Mouse (Mus musculus) gonadal fat pad, adult 2 months (tissue): ENCODE data around the gene Rras2. TPM values are rescaled to one million over a fixed set of nuclear protein-coding genes. Genes with fewer than 3 reads are reported as not detected.

ENCODE experiments used
- DNase-seq: peaks from one replicate; pipeline ENCODE4 v3.0.0-alpha.2; 2012; ENCODE audit warnings: low read depth
- polyA plus RNA-seq: library from polyadenylated mRNA; depleted of rRNA; stranded (reverse); fragments of >200 nt; gene quantifications from 2 replicates; pipeline ENCODE4 v1.2.3, GENCODE M21; 2012

The Rras2 gene
- polyA plus RNA-seq, 1 experiment, result 16.2 TPM

DNA sequence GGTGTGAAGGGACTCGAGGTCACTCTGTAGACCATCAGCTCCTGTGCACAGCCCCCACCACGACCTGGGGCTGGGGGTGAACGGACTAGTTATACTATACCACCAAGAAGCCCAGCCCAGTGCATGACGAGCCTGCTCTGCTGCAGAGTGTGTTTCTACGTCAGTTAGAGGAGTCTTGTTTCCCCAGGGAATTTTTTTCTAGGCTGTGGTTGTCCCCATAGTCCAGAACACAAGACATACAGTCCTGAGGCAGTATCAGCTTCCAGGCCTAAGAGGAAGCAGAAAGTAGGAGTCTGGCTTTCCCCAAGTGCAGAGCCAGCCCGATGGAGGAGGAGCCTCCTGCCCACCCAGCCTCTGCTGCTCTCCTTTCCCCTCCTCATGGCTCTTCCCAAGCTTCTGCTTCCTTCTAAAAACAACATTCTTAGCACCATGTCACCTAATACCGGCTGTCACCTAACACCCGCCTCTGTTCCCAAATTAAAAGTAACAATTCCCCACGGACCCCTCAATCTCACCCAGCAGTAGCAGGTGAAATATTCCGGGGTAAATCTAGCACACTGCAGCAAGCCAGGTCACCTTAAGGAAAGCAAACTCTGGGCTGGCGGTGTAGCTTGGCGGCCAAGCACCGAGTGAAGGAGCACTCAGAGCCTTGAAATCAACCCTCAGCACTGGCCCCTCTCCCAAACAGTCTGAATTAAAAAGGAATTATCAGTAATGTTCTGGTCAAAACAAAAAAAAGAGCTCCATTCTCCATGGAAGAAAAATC, 45.5 kb downstream of the Rras2 start:
- DNase-seq, result no peak

DNA sequence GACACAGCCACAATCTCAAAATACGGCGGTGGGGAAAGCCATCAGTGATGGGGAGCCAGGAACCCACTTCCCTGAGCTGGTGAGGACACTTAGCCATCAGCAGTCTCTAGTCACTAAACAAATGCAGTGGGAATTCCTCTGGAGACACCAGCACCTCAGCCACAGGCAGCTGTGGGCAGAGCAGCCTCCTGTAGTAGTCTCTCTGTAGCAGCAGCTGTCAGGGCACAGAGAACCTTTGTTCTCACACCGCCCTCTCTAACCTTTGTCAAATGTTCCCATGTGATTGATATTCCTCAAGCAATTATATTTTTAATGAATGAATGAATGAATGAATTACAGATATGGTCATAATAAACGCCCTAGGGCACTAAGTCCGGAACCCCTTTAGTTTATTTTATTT, 46.2 kb downstream of the Rras2 start:
- DNase-seq, result no peak

DNA sequence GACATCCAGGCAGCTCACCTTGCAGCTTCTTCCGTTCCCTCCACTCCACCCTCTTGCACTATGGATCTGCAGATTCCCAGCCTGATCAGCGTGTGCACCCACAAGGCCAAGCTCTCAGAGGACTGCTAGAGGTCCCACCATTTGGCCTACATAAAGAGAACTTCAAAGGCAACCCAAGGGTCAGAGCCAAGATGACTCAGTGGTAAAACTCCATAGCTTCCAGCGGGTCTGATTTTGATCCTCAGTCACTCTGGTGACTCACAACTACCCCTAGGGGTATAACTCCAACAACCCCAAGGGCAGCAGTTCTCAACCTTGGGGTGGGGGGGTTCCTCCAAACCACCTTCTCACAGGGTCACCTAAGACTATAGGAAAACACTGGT, 47.1 kb downstream of the Rras2 start:
- DNase-seq, result no peak

DNA sequence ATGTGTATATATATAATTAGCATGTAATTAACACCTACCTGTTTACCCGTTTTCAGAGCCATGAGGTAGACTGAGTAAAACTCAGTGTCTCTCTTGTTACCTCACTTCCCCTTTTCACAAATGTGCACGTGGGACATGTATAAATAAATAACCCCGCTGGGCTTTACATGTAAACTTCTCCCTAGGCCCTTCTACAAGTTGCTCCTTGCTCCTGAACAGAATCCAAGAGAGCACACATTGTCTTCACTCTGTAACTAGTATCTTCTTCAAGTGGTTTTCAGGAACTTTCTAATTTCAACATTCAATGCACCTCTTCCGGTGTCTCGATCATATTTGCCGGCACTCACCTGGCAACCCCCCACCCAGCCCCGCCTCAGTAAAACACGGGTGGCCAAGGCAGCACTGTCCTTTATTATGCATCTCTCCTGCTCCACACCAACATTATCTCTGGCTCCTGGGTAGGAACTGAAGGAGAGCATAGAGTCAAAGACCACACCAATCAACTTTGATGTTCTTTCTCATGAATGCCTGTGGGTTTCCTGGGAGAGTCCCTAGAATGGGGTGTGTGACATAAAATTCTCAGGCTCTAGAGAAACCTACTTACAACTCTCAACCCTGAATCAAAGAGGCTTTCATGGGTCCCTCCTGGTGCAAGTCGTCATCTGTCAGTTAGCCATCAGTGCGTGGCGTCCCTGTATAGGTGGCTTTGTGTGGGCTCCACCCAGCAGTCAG, 47.7 kb downstream of the Rras2 start:
- no peak for DNase-seq

DNA sequence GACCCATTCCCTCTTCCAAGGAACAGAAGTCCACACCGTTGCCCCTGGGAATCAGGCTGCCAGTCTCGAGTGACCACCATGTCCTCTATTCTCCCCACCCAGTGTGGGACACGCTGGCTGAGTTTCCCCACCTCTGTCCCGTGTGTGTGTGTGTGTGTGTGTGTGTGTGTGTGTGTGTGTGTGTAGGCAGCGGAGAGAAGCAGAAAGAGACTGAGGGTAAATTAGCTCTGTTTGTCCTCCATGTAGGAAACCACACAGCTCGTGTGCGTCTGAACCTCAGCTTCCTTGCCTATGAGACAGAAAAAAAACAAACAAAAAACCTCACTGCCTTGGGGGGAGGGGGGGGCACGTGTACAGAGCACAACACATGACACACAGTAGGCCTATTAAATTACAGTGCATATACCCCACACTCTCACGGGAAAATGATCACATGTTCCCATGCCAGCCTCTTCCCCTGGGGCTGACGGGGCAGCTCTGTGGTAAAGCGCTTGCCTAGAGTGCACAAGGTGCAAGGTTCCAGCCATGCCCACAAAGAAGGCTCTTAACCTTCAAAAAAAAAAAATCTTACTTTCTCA, 48.5 kb downstream of the Rras2 start:
- no peak for DNase-seq

DNA sequence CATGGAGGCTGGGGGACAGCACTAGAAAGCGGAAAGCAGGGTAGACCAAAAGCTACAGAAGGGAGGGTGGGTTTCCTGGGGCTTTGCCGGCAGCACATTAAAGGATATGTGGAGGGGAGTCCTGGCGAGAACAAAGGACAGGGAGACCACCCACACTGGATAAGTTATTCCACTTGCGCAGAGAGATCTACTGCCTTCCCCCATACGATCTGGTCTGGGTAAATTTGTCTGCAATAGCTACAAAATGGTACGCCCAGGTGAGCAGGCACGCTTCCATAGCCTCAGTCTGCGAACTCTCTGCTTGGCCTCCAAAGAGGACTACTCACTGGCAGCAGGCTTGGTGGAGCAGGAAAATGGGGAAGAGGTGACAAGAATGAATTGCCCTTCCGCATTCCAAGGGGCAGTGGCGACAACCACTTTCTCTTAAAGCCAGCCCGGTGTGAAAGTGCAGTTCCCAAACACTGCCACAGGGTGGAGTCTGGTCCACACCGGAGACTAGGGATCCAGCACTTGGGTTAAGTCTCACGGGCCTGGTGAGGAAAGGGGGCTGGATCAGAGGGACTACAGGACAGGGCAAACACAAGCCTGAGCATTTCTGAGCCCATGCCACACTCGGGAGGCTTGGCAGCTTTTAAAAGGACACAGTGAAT, 50.9 kb downstream of the Rras2 start:
- no peak for DNase-seq

DNA sequence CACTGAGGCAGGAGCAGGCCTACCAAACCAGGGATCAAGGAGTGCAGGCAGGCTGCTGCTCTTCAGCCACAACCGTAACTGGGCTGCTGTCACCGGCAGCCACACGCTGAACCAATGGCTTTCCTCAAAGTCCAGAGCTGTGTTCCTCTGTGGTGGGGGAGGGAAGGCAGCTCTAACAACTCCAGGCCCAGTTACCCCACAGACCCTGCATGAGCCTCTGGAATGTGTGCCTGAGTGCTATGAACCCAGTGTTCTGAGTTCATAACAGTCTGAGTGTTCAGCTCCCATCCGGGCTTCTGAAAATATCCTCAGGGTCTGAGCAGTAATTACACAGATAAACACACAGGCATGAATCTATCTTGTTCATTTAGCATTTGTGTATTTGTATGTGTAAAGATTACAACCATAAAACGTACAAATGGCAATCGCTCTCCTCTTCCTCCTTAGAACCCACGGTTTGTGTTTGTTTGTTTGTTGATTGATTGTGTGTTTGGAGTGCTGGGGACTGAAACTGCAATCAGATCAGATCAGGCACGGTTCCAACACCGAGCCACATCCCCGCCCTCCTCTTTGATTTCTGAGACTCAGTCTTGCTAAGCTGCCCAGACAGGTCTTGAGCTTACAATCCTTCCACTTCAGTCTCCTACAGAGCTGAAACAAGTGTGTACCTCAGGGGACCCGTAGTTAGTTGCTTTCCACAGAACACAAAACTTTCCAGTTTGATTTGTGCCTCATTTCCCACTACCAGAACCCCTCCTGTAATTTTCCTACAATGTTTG, 52.0 kb downstream of the Rras2 start:
- no peak for DNase-seq

DNA sequence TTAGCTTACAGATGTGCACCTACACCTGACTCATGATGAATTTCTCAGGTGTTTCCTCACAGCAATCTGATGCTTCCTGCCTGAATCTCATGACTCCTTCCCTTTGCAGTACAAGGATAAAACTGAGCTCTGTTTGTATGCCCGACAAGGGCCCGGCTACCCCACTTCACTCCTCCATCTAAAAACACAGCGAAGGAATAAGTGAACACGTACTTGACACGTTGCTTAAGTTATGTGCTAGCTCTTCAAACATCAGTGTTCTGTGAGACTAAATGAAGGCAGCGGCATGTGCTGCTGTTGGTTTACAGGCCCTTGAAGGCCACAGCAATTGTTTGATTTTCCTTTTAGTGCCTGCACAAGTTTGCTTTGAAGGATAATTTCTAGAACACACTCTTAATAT, 53.6 kb downstream of the Rras2 start:
- DNase-seq, result no peak

DNA sequence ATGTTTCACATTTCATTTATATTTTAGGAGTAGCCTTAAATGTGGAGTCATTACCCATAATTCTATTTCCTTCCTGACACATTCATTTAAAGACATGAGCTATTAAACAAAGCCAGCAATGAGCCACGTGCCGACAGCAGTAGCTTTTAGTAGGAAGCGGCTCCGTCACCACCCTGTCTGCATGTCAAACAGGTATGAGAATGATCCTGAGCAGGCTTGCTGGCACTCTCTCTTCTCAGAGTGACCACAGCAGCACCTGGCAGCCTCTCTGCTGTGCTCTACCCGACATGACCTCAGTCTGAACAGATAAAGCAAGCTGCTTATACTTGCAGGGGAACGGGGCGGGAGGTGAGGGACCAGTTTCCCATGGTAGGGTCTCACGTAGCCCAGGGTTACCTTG, 54.0 kb downstream of the Rras2 start:
- no peak for DNase-seq

DNA sequence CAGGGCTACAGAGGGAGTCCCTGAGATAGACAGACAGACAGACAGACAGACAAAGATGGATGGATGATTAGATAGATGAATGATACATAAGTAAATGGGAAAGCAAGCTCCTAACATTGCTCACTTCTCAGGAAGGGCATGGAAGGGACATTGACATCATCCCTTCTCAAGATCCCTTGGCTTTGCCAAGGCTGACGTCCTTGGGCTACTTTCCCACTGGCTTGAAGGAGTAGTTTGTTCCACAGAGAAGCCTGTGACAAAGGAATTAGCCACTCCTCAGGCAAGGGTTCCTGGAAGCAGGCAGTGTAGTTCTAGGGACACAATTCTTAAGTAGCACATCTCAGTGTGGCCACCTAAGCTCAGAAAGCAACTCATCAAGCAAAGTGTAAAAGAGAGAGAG, 55.1 kb downstream of the Rras2 start:
- DNase-seq, result no peak

DNA sequence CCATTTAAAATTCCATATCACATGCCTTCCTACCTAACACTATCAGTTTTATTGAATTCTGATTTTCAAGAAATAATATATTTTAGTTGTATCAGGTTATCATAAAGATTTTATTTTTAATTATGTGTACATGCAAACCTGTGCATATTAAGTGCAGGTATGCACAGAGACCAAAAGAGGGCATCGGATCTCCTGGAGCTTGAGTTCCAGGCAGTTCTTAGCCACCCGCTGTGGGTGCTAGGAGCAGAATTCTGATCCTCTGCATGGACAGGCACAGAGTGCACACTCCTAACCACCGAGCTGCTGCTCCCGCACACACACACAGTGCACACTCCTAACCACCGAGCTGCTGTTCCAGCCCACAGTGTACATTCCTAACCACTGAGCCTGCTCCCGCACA, 57.1 kb downstream of the Rras2 start:
- DNase-seq, result no peak

DNA sequence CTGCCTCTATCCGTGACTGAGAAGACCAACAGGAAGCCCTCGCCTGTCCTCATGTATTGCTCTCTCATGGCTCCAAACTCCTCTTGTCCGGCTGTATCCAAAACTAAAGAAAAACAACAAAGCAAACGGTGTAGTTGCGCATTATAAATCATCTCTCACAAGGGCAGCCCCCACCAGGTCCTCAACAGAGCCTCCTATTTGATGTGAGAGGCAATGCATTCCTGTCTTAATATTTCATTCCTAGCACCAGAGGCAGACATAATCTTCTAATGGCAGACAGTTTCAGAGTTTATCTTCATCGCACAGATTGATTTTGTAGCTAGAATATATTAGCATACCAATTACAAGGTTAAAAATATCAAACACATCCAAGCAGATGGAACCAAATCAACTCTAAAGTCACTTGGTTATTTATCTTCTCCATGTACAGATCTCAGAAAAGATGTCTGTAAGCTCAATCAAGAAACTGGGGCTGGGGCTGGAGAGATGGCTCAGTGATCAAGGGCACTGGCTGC, 58.6 kb downstream of the Rras2 start:
- no peak for DNase-seq

DNA sequence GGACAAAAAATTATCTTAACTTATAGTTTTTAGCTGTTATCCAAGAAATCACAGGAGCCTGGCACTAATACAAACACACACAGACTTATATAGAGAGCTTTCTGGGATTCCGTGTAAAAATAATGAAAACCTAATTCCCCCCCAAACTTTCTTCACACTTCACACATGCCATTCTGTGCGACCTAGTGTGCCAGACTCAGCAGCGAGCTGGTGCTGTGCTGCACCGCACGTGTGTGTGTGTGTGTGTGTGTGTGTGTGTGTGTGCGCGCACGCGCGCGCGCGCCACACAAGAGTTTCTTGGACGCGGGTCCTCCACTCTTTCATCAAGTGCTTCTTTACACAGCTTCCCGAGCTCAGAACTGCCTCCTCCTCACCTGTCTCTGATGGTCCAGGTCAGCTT, 59.4 kb downstream of the Rras2 start:
- DNase-seq, result no peak

DNA sequence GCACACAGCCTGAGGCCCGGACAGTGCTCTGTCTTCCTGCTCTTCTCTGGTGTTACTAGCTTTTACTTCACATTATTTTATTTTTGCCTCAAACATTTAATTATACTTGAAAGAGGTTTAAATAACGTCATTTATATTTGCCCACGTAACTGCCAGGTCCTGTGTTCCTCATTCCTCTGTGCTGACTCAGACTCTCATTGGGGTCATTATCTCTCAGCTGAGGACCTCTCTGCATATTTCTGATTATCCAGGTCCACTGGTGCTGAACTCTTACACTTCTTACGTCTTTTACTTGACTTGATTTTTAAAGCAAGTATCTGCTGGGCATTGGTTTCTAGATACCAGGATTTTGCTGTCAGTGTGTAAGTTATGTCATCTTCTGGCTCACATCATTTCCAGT, 63.9 kb downstream of the Rras2 start:
- DNase-seq, result no peak

DNA sequence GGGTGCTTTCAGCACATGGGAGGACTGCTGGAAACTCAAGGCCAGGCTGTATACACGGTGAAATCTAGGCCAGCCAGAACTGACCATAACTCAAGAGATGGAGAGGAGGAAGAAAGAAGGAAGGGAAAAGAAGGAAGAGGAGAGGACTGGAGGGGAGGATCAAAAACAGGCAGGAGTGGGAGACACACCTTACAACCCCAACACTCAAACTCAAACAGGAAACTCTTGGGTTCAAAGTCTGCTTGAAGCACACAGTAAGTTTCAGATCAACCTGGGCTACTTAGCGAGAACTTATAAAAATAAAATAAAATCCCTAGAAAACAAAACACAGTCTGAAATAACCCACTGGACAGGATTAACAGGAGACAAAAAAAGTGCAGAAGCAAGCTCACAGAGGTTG, 71.8 kb downstream of the Rras2 start:
- DNase-seq, result no peak

DNA sequence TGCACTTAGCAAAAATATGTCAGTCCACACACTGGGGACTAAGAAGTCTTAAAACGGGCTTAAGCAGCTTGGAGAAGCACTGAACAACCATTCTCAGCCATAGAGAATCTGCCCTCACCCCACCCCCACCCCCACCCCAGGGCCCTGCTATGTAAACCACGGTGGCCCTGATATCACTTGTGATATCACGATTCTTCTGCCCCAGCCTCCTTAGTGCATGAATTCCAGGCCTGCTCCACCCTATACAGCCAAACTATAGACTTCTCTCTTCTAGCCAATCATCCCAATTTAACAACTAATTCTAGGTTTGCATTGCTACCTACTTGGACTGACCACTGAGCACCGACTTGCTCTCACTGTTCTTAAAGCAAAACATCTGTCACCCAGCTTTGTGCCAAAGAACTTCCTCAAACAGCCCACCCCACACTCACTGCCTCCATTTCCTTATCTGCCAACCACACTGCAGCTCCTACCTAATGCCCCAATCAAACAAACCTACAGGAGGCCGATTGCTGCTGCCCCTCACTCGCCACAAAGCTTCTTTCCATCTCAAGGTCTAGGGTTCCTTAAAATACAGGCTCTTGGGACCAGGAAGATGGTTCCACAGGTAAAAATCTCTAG, 73.5 kb downstream of the Rras2 start:
- no peak for DNase-seq

DNA sequence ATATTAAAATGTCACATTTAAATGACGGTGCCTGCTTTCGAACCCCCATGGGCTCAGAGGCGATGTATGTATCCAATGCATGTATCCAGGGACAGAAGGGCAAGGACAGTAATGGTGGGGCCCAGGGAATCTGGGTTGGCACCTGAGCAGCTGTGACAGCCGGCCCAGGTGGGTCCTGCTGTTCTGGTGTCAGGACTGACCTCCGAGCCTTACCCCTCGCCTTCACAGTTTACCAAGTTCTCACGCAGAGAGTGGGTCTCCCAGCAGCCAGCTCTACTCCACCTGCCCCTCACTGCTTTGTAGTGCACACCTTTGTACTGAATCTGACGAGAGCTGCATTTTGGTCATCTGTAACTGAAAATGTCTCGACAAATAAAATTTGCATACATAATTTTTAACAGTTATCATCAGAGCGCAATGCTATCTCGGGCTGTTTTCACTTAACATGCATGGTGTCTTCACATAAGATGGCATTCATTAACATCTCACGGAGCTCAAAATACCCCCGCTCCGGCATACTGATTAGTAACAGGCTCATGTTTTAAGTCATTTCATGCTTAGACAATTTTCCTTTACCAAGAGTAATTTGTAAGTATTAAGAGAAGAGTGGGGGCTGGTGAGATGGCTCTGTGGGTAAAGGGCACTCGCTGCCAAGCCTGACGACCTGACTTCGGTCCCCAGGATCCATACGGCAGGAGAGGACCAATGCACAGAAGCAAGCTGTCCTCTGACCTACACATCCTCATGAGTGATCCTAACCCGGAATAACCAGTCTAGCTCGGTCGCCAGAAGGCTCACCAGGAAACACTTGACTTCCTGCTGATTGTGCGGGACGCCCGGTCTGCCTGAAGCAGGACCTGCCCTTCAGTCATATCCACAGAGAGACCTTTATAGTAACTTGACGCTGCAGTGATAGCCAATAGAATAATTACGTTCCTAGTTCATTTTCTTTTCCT, 74.3 kb downstream of the Rras2 start:
- DNase-seq, result no peak

DNA sequence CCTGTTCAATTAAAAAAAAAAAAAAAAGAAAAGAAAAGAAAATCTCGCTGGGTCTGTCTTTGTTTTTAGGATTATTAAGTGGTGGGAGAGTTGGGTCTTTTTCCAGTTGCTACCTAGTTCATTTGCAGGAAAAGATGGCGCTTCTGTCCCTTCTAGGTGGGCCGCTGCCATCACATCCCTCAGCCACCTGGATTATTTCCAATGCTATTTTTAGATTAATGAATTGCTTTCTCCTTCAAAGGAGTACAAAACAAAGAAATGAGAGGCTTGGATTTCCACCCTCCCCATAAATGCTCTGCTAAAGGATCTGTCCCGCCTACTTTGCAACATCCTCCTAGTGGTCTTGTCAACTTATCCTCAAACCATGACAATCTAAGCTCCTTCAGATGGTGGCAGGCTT, 76.2 kb downstream of the Rras2 start:
- no peak for DNase-seq

DNA sequence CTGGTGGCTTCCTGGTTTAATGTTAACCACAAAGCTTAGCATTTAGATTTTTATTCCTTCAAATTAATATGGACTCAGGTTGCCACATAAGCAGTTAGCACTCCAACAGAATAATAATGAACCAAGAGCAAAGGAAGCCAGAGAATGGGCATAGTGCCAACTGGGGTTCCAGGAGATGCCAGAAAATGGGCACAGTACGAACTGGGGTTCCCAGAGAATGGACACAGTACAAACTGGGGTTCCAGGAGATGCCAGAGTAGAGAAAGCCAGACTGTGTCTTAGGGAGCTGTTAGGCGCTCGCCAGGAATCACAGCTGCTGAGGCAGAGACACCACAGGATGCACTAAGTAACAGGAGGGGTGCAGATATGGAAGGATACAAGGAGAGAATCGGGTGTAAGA, 80.3 kb downstream of the Rras2 start:
- no peak for DNase-seq

DNA sequence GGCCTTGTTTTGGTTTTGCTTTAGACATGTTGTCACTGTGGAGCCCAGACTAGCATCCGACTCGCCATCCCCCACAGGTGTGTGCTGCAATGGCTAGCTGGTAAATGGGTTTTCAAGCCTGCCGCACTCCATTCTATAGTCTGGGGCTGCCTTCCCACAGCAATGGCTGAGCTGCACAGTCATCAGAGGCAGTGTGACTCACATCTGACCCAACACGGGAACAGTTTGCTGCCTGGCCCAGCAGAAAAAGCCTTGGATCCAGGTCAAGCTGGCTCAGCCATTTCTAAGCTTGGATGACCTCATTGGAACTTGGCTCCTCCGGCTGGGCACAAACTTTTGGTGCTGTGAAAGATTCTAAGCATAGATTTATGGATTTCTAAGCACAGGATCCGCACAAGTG, 88.0 kb downstream of the Rras2 start:
- DNase-seq, result no peak
